Mouse (Mus musculus) embryonic fibroblast, embryonic 13.5 days (primary cell): ENCODE measurements around the gene Scamp4.

ENCODE experiments used
- CTCF ChIP-seq: IDR thresholded peaks from 2 replicates; pipeline ENCODE4 v1.5.1; 2011; ENCODE audit warnings: mild to moderate bottlenecking, control low read depth, low read length, moderate library complexity, borderline replicate concordance; ENCODE audit not compliant: insufficient read depth
- POLR2A ChIP-seq: IDR thresholded peaks from 2 replicates; pipeline ENCODE4 v1.6.1; 2011; ENCODE audit warnings: low read depth, mild to moderate bottlenecking, control low read depth, low read length, moderate library complexity

- no peak for TF ChIP-seq CTCF
- TF ChIP-seq POLR2A = no peak
These were observed 23.1 kb downstream of the Scamp4 start for GRCm38 (mm10) chr10:80625764-80626163.
